Mouse (Mus musculus): ENCODE results near the gene Plscr4.

- TF ChIP-seq CTCF (IDR thresholded peaks at IDR 0.05; ENCODE audit: borderline replicate concordance, control insufficient read depth, extremely low read depth, insufficient read depth, low read length, poor library complexity) = no peak
- no peak for TF ChIP-seq POLR2A (IDR thresholded peaks at IDR 0.05; ENCODE audit: control insufficient read depth, extremely low read depth, insufficient read depth, low read length, poor library complexity)
Measured at GRCm38 (mm10) chr9:92481663-92482062, 24.5 kb downstream of the Plscr4 start.

Data from thymus, adult 2 months (tissue).